Mouse (Mus musculus): Measurements from ENCODE around the gene Vps16. TPM values are rescaled to one million over a fixed set of nuclear protein-coding genes. Genes with fewer than 3 reads are reported as not detected.

Vps16 gene
- polyA plus RNA-seq, 1 experiment from 2014 or later: 103 TPM

DNA sequence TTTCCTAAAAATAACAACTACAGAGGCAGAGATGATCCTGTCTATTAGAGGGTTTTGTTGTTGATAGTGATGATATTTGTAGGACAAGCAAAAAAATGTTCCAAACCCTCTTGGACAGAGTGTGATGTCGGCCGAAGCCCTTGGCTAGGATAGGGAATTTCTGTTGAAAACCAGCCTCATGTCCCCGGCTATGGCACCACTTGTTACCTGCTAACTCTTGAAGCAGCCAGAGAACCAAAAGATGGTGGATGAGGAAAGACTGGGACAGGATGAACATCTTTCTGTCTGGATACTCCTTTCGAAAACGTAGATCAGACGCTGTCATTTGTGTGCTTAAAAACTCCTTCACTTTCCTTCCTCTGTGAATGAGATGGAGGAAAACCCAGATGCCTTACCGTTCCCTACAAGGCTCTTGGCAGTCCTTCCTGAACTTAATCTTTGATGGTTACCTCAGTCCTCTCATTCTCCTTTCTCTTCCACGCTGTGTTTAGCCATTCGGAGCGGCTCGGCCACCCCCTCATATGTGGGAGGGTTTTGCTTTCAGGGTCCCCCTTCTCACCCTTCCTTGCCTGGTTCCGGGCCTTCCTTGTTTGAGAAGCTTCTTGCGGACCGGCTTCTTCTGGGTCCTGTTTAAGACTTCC, 27.1 kb downstream of the Vps16 start:
- 40% methylated on average over 14 of the region's 14 CpGs for WGBS
- H3K27ac ChIP-seq: no peak overlapping the region

DNA sequence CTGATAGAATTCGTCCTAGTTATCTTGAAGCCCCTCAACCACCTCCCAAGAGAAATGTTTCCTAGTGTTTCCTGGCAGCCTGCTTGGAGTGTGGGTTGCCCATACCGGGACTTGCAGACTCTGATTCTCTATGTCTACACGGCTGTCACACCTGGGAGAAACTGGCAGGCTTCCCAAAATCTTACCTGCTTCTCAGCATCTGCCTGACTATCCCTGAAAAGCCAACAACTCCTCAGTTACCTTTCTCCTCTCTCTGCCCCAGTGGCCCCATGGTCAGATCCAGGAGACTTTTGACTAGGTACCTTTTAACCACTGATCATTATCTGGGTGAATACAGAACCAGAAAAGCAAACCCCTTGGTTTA, 27.6 kb downstream of the Vps16 start:
- Histone ChIP-seq H3K36me3 (no peaks in the 10 kb centered on the region), H3K9ac (peak overlapping the region; percentile 90; the same call in 1 of the 2 replicates), H3K27ac (no peak overlapping the region), H3K4me1 (peaks cover 35% of the 10 kb centered on the region), H3K4me2 (peak overlapping the region; percentile 92), H3K9me3 (replicated peaks) (no peaks in the 10 kb centered on the region), H3K27me3 (peaks cover 8% of the 10 kb centered on the region; the same call in 1 of the 2 replicates), H3K4me3 (replicated peaks) (peak overlapping the region; percentile 94)
- ATAC-seq (replicated peaks; ENCODE audit: low FRiP score): no peak
- 47% methylated on average over 3 of the region's 3 CpGs for WGBS

More for the DNA sequence above, 27.1 kb downstream of the Vps16 start:
- peak overlapping the region; percentile 92 for H3K4me2 ChIP-seq
- ATAC-seq (replicated peaks; ENCODE audit: low FRiP score): no peak
- H3K36me3 ChIP-seq: no peaks in the 10 kb centered on the region
- H3K27me3 ChIP-seq: peaks cover 8% of the 10 kb centered on the region; the same call in 1 of the 2 replicates
- H3K4me1 ChIP-seq: peaks cover 34% of the 10 kb centered on the region
- peak overlapping the region; percentile 90 for H3K9ac ChIP-seq
- no peaks in the 10 kb centered on the region for H3K9me3 ChIP-seq (replicated peaks)
- peak overlapping the region; percentile 94 for H3K4me3 ChIP-seq (replicated peaks)

DNA sequence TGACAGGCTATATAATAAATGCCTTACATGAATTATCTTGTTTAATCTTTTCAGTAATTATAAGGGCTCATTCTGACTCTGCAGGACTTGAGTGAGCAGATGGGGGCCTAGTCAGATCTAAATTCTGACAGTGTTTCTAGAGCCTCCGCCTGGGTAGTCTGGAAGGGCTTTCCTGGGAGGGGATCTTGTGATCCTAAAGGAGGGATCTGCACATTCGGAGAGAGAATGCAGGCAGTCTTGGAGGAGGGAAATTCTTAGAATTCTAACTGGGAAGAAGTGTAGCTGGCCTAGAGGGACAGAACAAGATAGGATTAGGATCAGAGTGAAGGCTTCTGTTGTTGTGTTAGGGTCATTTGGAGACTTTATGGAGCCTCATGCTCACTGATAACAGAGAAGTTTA, 28.1 kb downstream of the Vps16 start:
- no peak overlapping the region for H3K9ac ChIP-seq
- H3K9me3 ChIP-seq (replicated peaks): no peaks in the 10 kb centered on the region
- H3K27ac ChIP-seq: no peak overlapping the region
- 62% methylated on average over 2 of the region's 2 CpGs for WGBS
- peaks cover 35% of the 10 kb centered on the region for H3K4me1 ChIP-seq
- H3K27me3 ChIP-seq: peaks cover 8% of the 10 kb centered on the region; the same call in 1 of the 2 replicates
- no peak overlapping the region for H3K4me3 ChIP-seq (replicated peaks)
- no peak overlapping the region for H3K4me2 ChIP-seq
- no peaks in the 10 kb centered on the region for H3K36me3 ChIP-seq
- no peak for ATAC-seq (replicated peaks; ENCODE audit: low FRiP score)

- Histone ChIP-seq H3K4me1 (peaks cover 35% of the 10 kb centered on the region), H3K4me2 (no peak overlapping the region), H3K9me3 (replicated peaks) (no peaks in the 10 kb centered on the region), H3K27ac (no peak overlapping the region), H3K4me3 (replicated peaks) (no peak overlapping the region), H3K27me3 (peaks cover 6% of the 10 kb centered on the region; the same call in 1 of the 2 replicates), H3K36me3 (no peaks in the 10 kb centered on the region), H3K9ac (no peak overlapping the region)
- no peak for ATAC-seq (replicated peaks; ENCODE audit: low FRiP score)
- 72% methylated on average over 6 of the region's 6 CpGs for WGBS
Measured at GRCm38 (mm10) chr2:130453421-130453820, 29.3 kb downstream of the Vps16 start.

- WGBS: 86% methylated on average over 6 of the region's 6 CpGs
- peaks cover 26% of the 10 kb centered on the region for H3K4me1 ChIP-seq
- H3K4me2 ChIP-seq: no peak overlapping the region
- no peaks in the 10 kb centered on the region for H3K27me3 ChIP-seq
- H3K4me3 ChIP-seq (replicated peaks): no peak overlapping the region
- H3K9me3 ChIP-seq (replicated peaks): no peaks in the 10 kb centered on the region
- no peak for ATAC-seq (replicated peaks; ENCODE audit: low FRiP score)
- H3K9ac ChIP-seq: no peak overlapping the region
- no peak overlapping the region for H3K27ac ChIP-seq
- no peaks in the 10 kb centered on the region for H3K36me3 ChIP-seq
Measured at GRCm38 (mm10) chr2:130454748-130455370, 30.7 kb downstream of the Vps16 start.

- H3K9me3 ChIP-seq (replicated peaks): no peaks in the 10 kb centered on the region
- no peaks in the 10 kb centered on the region for H3K27me3 ChIP-seq
- 90% methylated on average over 3 of the region's 3 CpGs for WGBS
- H3K4me1 ChIP-seq: peaks cover 17% of the 10 kb centered on the region
- no peak overlapping the region for H3K9ac ChIP-seq
- ATAC-seq (replicated peaks; ENCODE audit: low FRiP score): no peak
- no peak overlapping the region for H3K27ac ChIP-seq
- H3K36me3 ChIP-seq: no peaks in the 10 kb centered on the region
- H3K4me3 ChIP-seq (replicated peaks): no peak overlapping the region
- no peak overlapping the region for H3K4me2 ChIP-seq
Measured at GRCm38 (mm10) chr2:130457871-130458270, 33.7 kb downstream of the Vps16 start.

DNA sequence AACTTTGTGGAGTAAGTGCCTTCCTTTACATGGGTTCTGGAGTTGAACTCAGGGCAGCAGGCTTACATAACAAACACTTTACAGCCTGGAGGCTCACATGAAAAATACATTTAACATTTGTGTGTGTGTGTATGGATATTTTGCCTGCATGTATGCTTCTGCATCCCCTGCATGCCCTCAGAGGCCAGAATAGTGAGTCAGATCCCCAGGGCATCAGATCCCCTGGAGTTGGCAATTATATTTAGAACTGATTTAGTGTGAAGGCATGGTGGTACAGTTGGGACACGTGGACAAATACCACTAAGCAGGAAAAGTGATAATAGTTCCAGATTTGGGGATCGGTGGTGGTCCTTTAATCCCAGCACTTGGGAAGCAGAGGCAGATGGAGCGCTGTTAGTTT, 35.4 kb downstream of the Vps16 start:
- Histone ChIP-seq H3K4me1 (peaks cover 13% of the 10 kb centered on the region), H3K36me3 (0 out of 2 replicates have a peak, but pooled peaks cover 8% of the 10 kb centered on the region), H3K27ac (no peak overlapping the region), H3K4me3 (replicated peaks) (no peak overlapping the region), H3K9me3 (replicated peaks) (no peaks in the 10 kb centered on the region), H3K9ac (no peak overlapping the region), H3K27me3 (no peaks in the 10 kb centered on the region), H3K4me2 (no peak overlapping the region)
- WGBS: 89% methylated on average over 3 of the region's 3 CpGs
- no peak for ATAC-seq (replicated peaks; ENCODE audit: low FRiP score)

- H3K36me3 ChIP-seq: 0 out of 2 replicates have a peak, but pooled peaks cover 8% of the 10 kb centered on the region
- ATAC-seq (replicated peaks; ENCODE audit: low FRiP score): no peak
- no peak overlapping the region for H3K4me3 ChIP-seq (replicated peaks)
- H3K27me3 ChIP-seq: no peaks in the 10 kb centered on the region
- H3K27ac ChIP-seq: no peak overlapping the region; the same call in 1 of the 2 replicates
- H3K4me1 ChIP-seq: peaks cover 9% of the 10 kb centered on the region
- 49% methylated on average over 15 of the region's 15 CpGs for WGBS
- H3K9me3 ChIP-seq (replicated peaks): no peaks in the 10 kb centered on the region
- peak overlapping the region; percentile 3; the same call in 1 of the 2 replicates for H3K4me2 ChIP-seq
- no peak overlapping the region for H3K9ac ChIP-seq
Measured at GRCm38 (mm10) chr2:130461287-130462071, 37.3 kb downstream of the Vps16 start.

- H3K4me3 ChIP-seq (replicated peaks): no peak overlapping the region
- 0 out of 2 replicates have a peak, but pooled peaks cover 8% of the 10 kb centered on the region for H3K36me3 ChIP-seq
- no peak overlapping the region for H3K9ac ChIP-seq
- peaks cover 5% of the 10 kb centered on the region for H3K4me1 ChIP-seq
- H3K27me3 ChIP-seq: no peaks in the 10 kb centered on the region
- WGBS: 85% methylated on average over 1 of the region's 1 CpGs
- H3K4me2 ChIP-seq: no peak overlapping the region
- no peak overlapping the region for H3K27ac ChIP-seq
- ATAC-seq (replicated peaks; ENCODE audit: low FRiP score): no peak
- no peaks in the 10 kb centered on the region for H3K9me3 ChIP-seq (replicated peaks)
Measured at GRCm38 (mm10) chr2:130466438-130466837, 42.3 kb downstream of the Vps16 start.

- WGBS: 72% methylated on average over 4 of the region's 4 CpGs
- Histone ChIP-seq H3K4me3 (replicated peaks) (no peak overlapping the region), H3K9me3 (replicated peaks) (no peaks in the 10 kb centered on the region), H3K27ac (no peak overlapping the region), H3K4me1 (0 out of 2 replicates have a peak, but pooled peaks cover 4% of the 10 kb centered on the region), H3K9ac (no peak overlapping the region), H3K36me3 (no peaks in the 10 kb centered on the region), H3K27me3 (no peaks in the 10 kb centered on the region), H3K4me2 (no peak overlapping the region)
- ATAC-seq (replicated peaks; ENCODE audit: low FRiP score): no peak
Measured at GRCm38 (mm10) chr2:130469366-130469765, 45.2 kb downstream of the Vps16 start.

- H3K4me2 ChIP-seq: no peak overlapping the region
- H3K27ac ChIP-seq: no peak overlapping the region
- no peaks in the 10 kb centered on the region for H3K36me3 ChIP-seq
- H3K9ac ChIP-seq: no peak overlapping the region
- H3K4me3 ChIP-seq (replicated peaks): no peak overlapping the region
- no peak for ATAC-seq (replicated peaks; ENCODE audit: low FRiP score)
- 92% methylated on average over 2 of the region's 2 CpGs for WGBS
- no peaks in the 10 kb centered on the region for H3K9me3 ChIP-seq (replicated peaks)
- 0 out of 2 replicates have a peak, but pooled peaks cover 4% of the 10 kb centered on the region for H3K4me1 ChIP-seq
- H3K27me3 ChIP-seq: no peaks in the 10 kb centered on the region
Measured at GRCm38 (mm10) chr2:130469935-130470334, 45.8 kb downstream of the Vps16 start.

Data from kidney, embryonic 15.5 days (tissue).